In the genomic region with DNA sequence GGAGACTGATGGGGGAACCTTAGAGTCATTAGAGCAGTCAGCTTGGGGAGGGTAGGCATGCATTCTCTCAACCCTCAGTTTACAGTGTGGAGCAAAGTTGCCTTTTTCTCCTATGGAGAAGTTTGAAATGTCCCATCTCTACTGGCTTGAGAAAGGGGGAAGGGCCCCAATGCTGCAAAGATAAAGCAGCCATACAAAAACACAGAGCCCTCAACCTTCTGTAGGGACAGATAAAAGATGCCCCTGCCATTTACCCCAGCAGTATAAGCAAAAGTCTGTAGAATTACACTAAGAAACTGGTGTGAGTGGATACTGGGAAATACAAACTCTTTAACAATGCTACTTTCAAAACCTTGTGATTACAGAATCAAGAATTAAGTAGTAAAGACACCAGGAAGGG, we compare ENCODE assay signal across 31 mouse cellular contexts.
"Had no signal": no experiment of that assay in that cellular context is flagged by ENCODE, and none has a peak within 500 bp of the region (broad histone marks: within the 10 kb centered on the region; RNA-seq: fewer than 3 reads in every experiment).

No protein-coding gene starts in this region.

- ATAC-seq: liver, postnatal 0 days; lung, postnatal 0 days; midbrain, embryonic 13.5 days; midbrain, embryonic 15.5 days had no signal

- H3K36me3 ChIP-seq: limb, embryonic 10.5 days; limb, embryonic 12.5 days; limb, embryonic 13.5 days; limb, embryonic 15.5 days; liver, embryonic 15.5 days; lung, embryonic 15.5 days; midbrain, embryonic 10.5 days; midbrain, embryonic 12.5 days; midbrain, embryonic 13.5 days; midbrain, embryonic 15.5 days; neural tube, embryonic 12.5 days; neural tube, embryonic 13.5 days had no signal

- H3K27me3 ChIP-seq: limb, embryonic 12.5 days; limb, embryonic 13.5 days; limb, embryonic 15.5 days; liver, embryonic 15.5 days; lung, embryonic 15.5 days; megakaryocyte, embryonic 14.5 days; midbrain, embryonic 12.5 days; midbrain, embryonic 13.5 days; midbrain, embryonic 15.5 days; neural tube, embryonic 12.5 days; neural tube, embryonic 13.5 days had no signal

- H3K4me2 ChIP-seq: limb, embryonic 12.5 days; limb, embryonic 13.5 days; limb, embryonic 15.5 days; liver, embryonic 11.5 days; liver, embryonic 15.5 days; lung, embryonic 14.5 days; lung, embryonic 15.5 days; midbrain, embryonic 11.5 days; midbrain, embryonic 12.5 days; midbrain, embryonic 13.5 days; midbrain, embryonic 15.5 days; neural tube, embryonic 12.5 days; neural tube, embryonic 13.5 days had no signal

- H3K4me3 ChIP-seq: left cerebral cortex, adult 2 months; limb, embryonic 10.5 days; limb, embryonic 12.5 days; limb, embryonic 13.5 days; limb, embryonic 15.5 days; liver, embryonic 15.5 days; lung, embryonic 15.5 days; megakaryocyte, embryonic 14.5 days; midbrain, embryonic 10.5 days; midbrain, embryonic 12.5 days; midbrain, embryonic 13.5 days; midbrain, embryonic 15.5 days; myocyte; neural tube, embryonic 12.5 days; neural tube, embryonic 13.5 days had no signal

- H3K9me3 ChIP-seq: limb, embryonic 10.5 days; limb, embryonic 13.5 days; limb, embryonic 15.5 days; liver, embryonic 15.5 days; lung, embryonic 15.5 days; midbrain, embryonic 10.5 days; midbrain, embryonic 12.5 days; midbrain, embryonic 13.5 days; midbrain, embryonic 15.5 days; neural tube, embryonic 12.5 days; neural tube, embryonic 13.5 days had no signal

- H3K4me1 ChIP-seq: limb, embryonic 10.5 days; limb, embryonic 12.5 days; limb, embryonic 13.5 days; limb, embryonic 15.5 days; liver, embryonic 15.5 days; lung, embryonic 15.5 days; megakaryocyte, embryonic 14.5 days; midbrain, embryonic 10.5 days; midbrain, embryonic 12.5 days; midbrain, embryonic 13.5 days; midbrain, embryonic 15.5 days; neural tube, embryonic 12.5 days; neural tube, embryonic 13.5 days had no signal

- H3K9ac ChIP-seq: limb, embryonic 12.5 days; limb, embryonic 13.5 days; limb, embryonic 15.5 days; liver, embryonic 14.5 days; liver, embryonic 15.5 days; liver, postnatal 0 days; lung, embryonic 14.5 days; lung, embryonic 15.5 days; midbrain, embryonic 12.5 days; midbrain, embryonic 13.5 days; midbrain, embryonic 15.5 days; neural tube, embryonic 12.5 days; neural tube, embryonic 13.5 days had no signal

- H3K27ac ChIP-seq: left cerebral cortex, adult 2 months; limb, embryonic 10.5 days; limb, embryonic 12.5 days; limb, embryonic 13.5 days; limb, embryonic 15.5 days; liver, embryonic 14.5 days; liver, embryonic 15.5 days; lung, embryonic 15.5 days; macrophage; midbrain, embryonic 10.5 days; midbrain, embryonic 12.5 days; midbrain, embryonic 13.5 days; midbrain, embryonic 15.5 days; neural tube, embryonic 12.5 days; neural tube, embryonic 13.5 days had no signal

- DNase-seq: left cerebral cortex, postnatal 4 days; liver; liver, postnatal 0 days; lung, adult 18-20 months; lung, adult 2 months; lung, embryonic 14.5 days; lung, postnatal 10 days; lung, postnatal 14 days; lung, postnatal 36 days; lung, postnatal 4 days; midbrain, embryonic 14.5 days had no signal
